Mouse (Mus musculus): ENCODE data around the gene Bend5.

DNA sequence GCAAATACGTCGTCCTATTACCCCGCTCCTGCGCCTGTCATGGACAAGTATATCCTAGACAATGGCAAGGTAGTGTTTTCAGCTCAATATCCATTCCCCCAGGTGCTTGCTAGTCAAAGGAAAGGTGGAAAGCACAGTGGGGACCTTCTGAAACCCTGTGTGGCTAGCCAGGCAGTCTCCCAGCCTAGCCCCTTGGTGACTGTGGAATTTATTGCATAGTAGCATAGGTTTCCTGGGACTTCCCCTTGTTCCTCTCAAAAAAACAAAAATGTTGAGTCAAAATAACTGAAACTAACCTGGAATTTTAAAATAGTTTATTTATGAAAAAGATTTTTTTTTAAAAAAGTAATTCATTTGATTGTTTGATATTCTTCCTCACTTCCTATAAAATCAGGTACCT lies 33.8 kb downstream of the Bend5 start:
- TF ChIP-seq POLR2A (IDR thresholded peaks at IDR 0.05; ENCODE audit: control insufficient read depth in 1 of 2, insufficient read depth in 1 of 2, low read depth in 1 of 2, low read length in 2 of 2, poor library complexity in 1 of 2) = no peak
- TF ChIP-seq MAZ (IDR thresholded peaks at IDR 0.05; ENCODE audit: low read depth, low read length) = no peak
- TF ChIP-seq ETS1 (IDR thresholded peaks at IDR 0.05; ENCODE audit: low read depth, low read length) = no peak
- TF ChIP-seq E2F4 (IDR thresholded peaks at IDR 0.05; ENCODE audit: borderline replicate concordance, low read depth, low read length) = no peak
